Mouse (Mus musculus) MEL (cell line): ENCODE data around the gene Samd11.
A peak's percentile ranks its signal among the peaks of the same experiment; 100 is the strongest.

ENCODE experiments used
- BHLHE40 ChIP-seq: IDR thresholded peaks from 2 replicates; pipeline ENCODE4 v1.6.1; 2012; ENCODE audit warnings: low read depth, mild to moderate bottlenecking, inconsistent platforms, low read length, improper control_type of control experiment, borderline replicate concordance
- CTCF ChIP-seq, 3 experiments: IDR thresholded peaks in 2 of 3; conservative IDR thresholded peaks in 1 of 3; 2 replicates each; pipeline ENCODE4 v1.5.1; 2011 to 2012; ENCODE audit warnings: low read length in 3 of 3, low read depth in 2 of 3, mild to moderate bottlenecking in 2 of 3, improper control_type of control experiment in 1 of 3, inconsistent platforms in 1 of 3, mixed read lengths in 1 of 3, moderate library complexity in 1 of 3; ENCODE audit not compliant: control insufficient read depth in 1 of 3, insufficient read depth in 1 of 3, poor library complexity in 1 of 3, severe bottlenecking in 1 of 3
- EP300 ChIP-seq, 2 experiments: IDR thresholded peaks; 2 replicates each; pipeline ENCODE4 v1.6.1; 2011; ENCODE audit warnings: improper control_type of control experiment in 2 of 2, low read length in 2 of 2, low read depth in 1 of 2, mild to moderate bottlenecking in 1 of 2
- MAZ ChIP-seq: IDR thresholded peaks from 2 replicates; pipeline ENCODE4 v1.6.1; 2012; ENCODE audit warnings: low read depth, mild to moderate bottlenecking, inconsistent platforms, low read length, improper control_type of control experiment
- MYC ChIP-seq: IDR thresholded peaks from 2 replicates; pipeline ENCODE4 v1.6.1; 2011; ENCODE audit warnings: low read depth, mild to moderate bottlenecking, low read length, improper control_type of control experiment, moderate library complexity
- POLR2A ChIP-seq, 2 experiments: IDR thresholded peaks; 2 replicates each; pipeline ENCODE4 v1.6.1; 2011 to 2012; ENCODE audit warnings: low read length in 2 of 2, mild to moderate bottlenecking in 2 of 2, control low read depth in 1 of 2, improper control_type of control experiment in 1 of 2, low read depth in 1 of 2, moderate library complexity in 1 of 2; ENCODE audit not compliant: control insufficient read depth in 1 of 2, insufficient read depth in 1 of 2, poor library complexity in 1 of 2
- POLR2AphosphoS2 ChIP-seq: IDR thresholded peaks from 2 replicates; pipeline ENCODE4 v1.6.1; 2011; ENCODE audit warnings: low read length, improper control_type of control experiment
- POLR2AphosphoS5 ChIP-seq: IDR thresholded peaks from 2 replicates; pipeline ENCODE4 v1.6.1; 2012; ENCODE audit warnings: low read depth, borderline replicate concordance, mild to moderate bottlenecking, inconsistent platforms, low read length, moderate library complexity, mixed read lengths
- SIN3A ChIP-seq: IDR thresholded peaks from 2 replicates; pipeline ENCODE4 v1.6.1; 2012; ENCODE audit warnings: low read length, improper control_type of control experiment, inconsistent platforms
- TCF12 ChIP-seq: IDR thresholded peaks from 2 replicates; pipeline ENCODE4 v1.6.1; 2014; ENCODE audit warnings: low read depth, mild to moderate bottlenecking, inconsistent platforms, low read length, improper control_type of control experiment, moderate library complexity
- UBTF ChIP-seq: IDR thresholded peaks from 2 replicates; pipeline ENCODE4 v1.6.1; 2012; ENCODE audit warnings: low read depth, mild to moderate bottlenecking, inconsistent platforms, low read length, improper control_type of control experiment, moderate library complexity, borderline replicate concordance; ENCODE audit not compliant: insufficient read depth
- USF1 ChIP-seq: IDR thresholded peaks from 2 replicates; pipeline ENCODE4 v1.6.1; 2014; ENCODE audit warnings: low read depth, mild to moderate bottlenecking, inconsistent platforms, low read length, improper control_type of control experiment, moderate library complexity

DNA sequence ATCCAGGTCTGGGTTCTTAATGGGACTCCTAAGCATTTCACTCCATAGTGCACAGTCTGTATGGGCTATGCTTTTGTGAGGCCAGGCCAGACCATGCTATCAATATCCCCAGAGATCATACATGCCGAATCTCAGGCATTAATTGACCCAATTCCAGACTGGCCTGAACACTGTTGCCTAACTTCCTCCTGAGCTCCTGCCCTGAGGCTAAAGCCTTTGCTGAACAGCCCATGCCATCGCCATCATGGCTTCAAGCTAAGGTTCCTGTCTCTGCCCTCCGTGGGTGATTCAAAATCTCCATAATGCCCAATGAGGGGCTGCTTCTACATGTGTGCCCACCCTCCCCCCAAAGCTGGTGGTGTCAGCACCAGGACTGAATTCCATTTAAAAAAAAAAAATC is 2.8 kb downstream of the Samd11 start:
- TF ChIP-seq POLR2A (IDR thresholded peaks at IDR 0.05; ENCODE audit: control insufficient read depth in 1 of 2, insufficient read depth in 1 of 2, low read depth in 1 of 2, low read length in 2 of 2, poor library complexity in 1 of 2) (no peak), USF1 (no peak), POLR2AphosphoS2 (0 out of 2 replicates have a peak, but pooled peaks have one; percentile 13), EP300 (IDR thresholded peaks at IDR 0.05; ENCODE audit: low read depth in 1 of 2, low read length in 2 of 2) (no peak), CTCF (IDR thresholded peaks at IDR 0.05 in 2 of 3, conservative IDR thresholded peaks at IDR 0.05 in 1 of 3; ENCODE audit: control insufficient read depth in 1 of 3, insufficient read depth in 1 of 3, low read depth in 2 of 3, low read length in 3 of 3, poor library complexity in 1 of 3, severe bottlenecking in 1 of 3) (no peak), TCF12 (no peak), MYC (no peak), POLR2AphosphoS5 (no peak), SIN3A (no peak), MAZ (no peak), UBTF (no peak), BHLHE40 (no peak)
